Mouse (Mus musculus) central nervous system, embryonic 18 days (tissue): ENCODE measurements around the gene Pak1ip1. TPM values are rescaled to one million over a fixed set of nuclear protein-coding genes. Genes with fewer than 3 reads are reported as not detected.

Source experiments
- polyA plus RNA-seq: library from polyadenylated mRNA; depleted of rRNA; stranded (reverse); fragments of >200 nt; gene quantifications from 2 replicates; pipeline ENCODE4 v1.2.3, GENCODE M21; 2012; rRNA removed

The Pak1ip1 gene
- polyA plus RNA-seq = 56.4 and 61.5 TPM in 2 replicates

DNA sequence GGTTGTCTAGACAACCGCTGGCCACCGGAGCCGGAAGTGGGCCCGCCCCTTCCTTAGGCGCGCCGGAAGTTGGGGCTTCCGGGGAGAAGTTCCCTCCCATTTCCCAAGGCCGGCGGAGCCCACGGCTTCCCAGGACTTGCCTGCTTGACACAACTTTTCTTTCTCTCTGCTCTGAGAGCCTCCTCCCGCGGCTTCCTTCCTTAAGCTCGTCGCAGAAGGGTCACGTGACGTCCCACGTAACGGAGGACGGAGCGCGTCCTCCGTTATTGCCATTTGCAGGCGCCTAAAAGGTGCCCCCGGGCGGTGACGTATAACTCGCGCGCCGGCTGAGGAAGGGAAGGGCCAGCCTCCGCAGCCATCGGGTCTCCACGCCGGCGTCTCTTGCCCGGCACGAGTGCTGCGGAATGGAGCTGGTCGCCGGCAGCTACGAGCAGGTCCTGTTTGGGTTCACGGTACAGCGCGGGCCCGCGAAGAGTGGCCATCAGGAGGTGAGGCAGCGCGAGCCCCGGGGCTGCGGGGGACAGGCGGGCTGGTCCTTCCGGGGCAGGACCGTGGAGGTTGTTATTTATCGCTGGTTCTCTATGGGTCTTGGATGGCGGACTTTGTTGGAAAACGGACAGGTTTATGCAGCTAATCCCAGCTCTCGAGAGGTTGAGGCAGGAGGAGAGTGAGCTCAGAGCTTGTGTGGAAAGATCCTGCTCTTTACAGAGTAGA lies at the start of gene Pak1ip1:
TSS of gene Pak1ip1 (plus strand) at position 98 of the 714 bp plus-strand sequence.

GRCm38 (mm10) chr13:41015829-41016634 lies 15.2 kb downstream of the Pak1ip1 start, which contains the start of gene Tmem14c:
Gene Tmem14c, plus strand, starts transcription at chr13:41016292.

Other genes with a start within 250 kb of the Pak1ip1 start
- gene Gcnt2, start 141.3 kb upstream of the Pak1ip1 start, polyA plus RNA-seq = 3.3 and 3.7 TPM in 2 replicates
- 70.4 and 80.4 TPM in 2 replicates for gene Tmem14c, start 15.3 kb downstream of the Pak1ip1 start, polyA plus RNA-seq
- 3.3 and 3.6 TPM in 2 replicates for gene Mak, start 78.7 kb downstream of the Pak1ip1 start, polyA plus RNA-seq
- 0.03 TPM in 1 of 2 replicates, not detected in the other for gene Gcm2, start 110.0 kb downstream of the Pak1ip1 start, polyA plus RNA-seq
- 0.09 TPM in 1 of 2 replicates, not detected in the other for gene Sycp2l, start 113.3 kb downstream of the Pak1ip1 start, polyA plus RNA-seq
- 30.9 and 34.1 TPM in 2 replicates for gene Elovl2, start 219.4 kb downstream of the Pak1ip1 start, polyA plus RNA-seq
- gene Smim13, start 248.8 kb downstream of the Pak1ip1 start, polyA plus RNA-seq = 32.5 and 32.7 TPM in 2 replicates